Mouse (Mus musculus) liver, embryonic 16.5 days (tissue): ENCODE data around the gene Mrs2. TPM values are rescaled to one million over a fixed set of nuclear protein-coding genes. Genes with fewer than 3 reads are reported as not detected.

Experiments
- ATAC-seq: fragments of 200-750 bp; cut with Nextera tagmentation; 2 replicates; pipeline ENCODE4 v1.8.0; 2017; ENCODE audit warnings: low read depth, mild to moderate bottlenecking, moderate number of reproducible peaks, moderate library complexity
- H3K27ac ChIP-seq: fragments of 300-500 bp; sonication (generic); 2 replicates; pipeline ENCODE4 v1.5.1; 2014; ENCODE audit warnings: mild to moderate bottlenecking, low read length
- H3K27me3 ChIP-seq: fragments of 300-500 bp; sonication (generic); 2 replicates; pipeline ENCODE4 v1.6.1; 2014; ENCODE audit warnings: low read depth, low read length, mixed read lengths; ENCODE audit not compliant: control insufficient read depth, insufficient read depth
- H3K36me3 ChIP-seq: fragments of 300-500 bp; sonication (generic); 2 replicates; pipeline ENCODE4 v1.6.1; 2014; ENCODE audit warnings: mild to moderate bottlenecking; ENCODE audit not compliant: control insufficient read depth, insufficient read depth
- H3K4me1 ChIP-seq: fragments of 300-500 bp; sonication (generic); 2 replicates; pipeline ENCODE4 v1.6.1; 2014; ENCODE audit warnings: low read depth, low read length, mixed read lengths; ENCODE audit not compliant: control insufficient read depth
- H3K4me2 ChIP-seq: fragments of 300-500 bp; sonication (generic); 2 replicates; pipeline ENCODE4 v1.6.1; 2014; ENCODE audit warnings: low read depth, low read length, mixed read lengths
- H3K4me3 ChIP-seq: fragments of 300-500 bp; sonication (generic); 2 replicates; pipeline ENCODE4 v1.5.1; 2014; ENCODE audit warnings: low read depth, mild to moderate bottlenecking, low read length
- H3K9ac ChIP-seq: fragments of 300-500 bp; sonication (generic); 2 replicates; pipeline ENCODE4 v1.6.1; 2014; ENCODE audit warnings: low read depth, low read length
- H3K9me3 ChIP-seq: fragments of 300-500 bp; sonication (generic); replicated peaks from 2 replicates; pipeline ENCODE4 v1.6.1; 2016; ENCODE audit warnings: low read length; ENCODE audit not compliant: control insufficient read depth
- WGBS: fragments of 180-500 bp; shearing (Covaris S2); extraction: QIAGEN DNeasy Blood & Tissue Kit; methylation state at CpG from one replicate; pipeline ENCODE4 v1.1.7; 2014; ENCODE audit not compliant: insufficient replicate concordance; 5-methylcytosine and 5-hydroxymethylcytosine counted together
- polyA plus RNA-seq: library from polyadenylated mRNA; unstranded; fragments of >200 nt; fragmentation: Nextera tagmentation; extraction: Ambion mirVana; gene quantifications from 2 replicates; pipeline ENCODE4 v1.2.1, GENCODE M21; 2015

Mrs2 gene
- 5.7 and 6.0 TPM in 2 replicates for polyA plus RNA-seq

DNA sequence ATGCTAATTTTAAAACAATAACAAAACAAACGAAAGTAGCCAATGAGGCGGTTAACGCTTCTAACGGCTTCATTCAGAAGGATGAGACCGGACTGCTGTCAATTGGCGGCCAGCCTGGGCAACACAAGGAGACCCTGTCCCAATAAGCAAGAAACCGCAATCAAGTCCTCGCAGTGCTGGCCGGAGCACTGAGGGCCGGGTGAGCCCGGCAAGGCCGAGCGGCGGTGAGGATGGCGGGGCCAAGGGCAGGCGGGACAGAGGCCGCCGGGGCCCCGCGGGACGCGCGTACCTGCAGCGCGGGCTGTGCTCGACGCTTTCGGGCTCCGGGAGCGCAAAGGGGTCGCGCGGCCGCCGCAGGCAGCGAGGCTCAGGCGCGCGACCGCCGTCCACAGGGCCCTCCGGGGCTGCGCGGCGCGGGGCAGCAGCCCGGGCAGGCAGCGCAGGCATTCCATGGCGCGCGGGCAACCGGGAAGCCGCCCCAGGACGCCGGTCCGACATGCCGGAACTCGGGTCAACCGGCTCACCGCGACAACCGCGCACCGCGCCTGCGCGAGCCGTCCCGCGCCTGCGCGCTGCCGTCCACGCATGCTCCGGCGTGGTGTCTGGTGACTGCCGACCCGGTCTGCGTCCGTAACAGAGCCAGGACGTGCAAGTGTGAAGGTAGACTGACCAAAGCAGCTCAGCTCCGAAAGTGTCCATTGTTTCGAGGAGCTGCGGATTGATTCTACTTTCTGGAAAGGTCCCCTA lies at the start of gene Mrs2:
Gene Mrs2 (minus strand): TSS at position 587 of the 747 bp plus-strand sequence.
- under 1% methylated on average over 74 of the region's 84 CpGs for WGBS
- Histone ChIP-seq H3K27me3 (no peaks in the 10 kb centered on the region), H3K9ac (peak within 1 kb of the TSS; percentile 91), H3K9me3 (no peaks in the 10 kb centered on the region), H3K4me1 (peaks cover 11% of the 10 kb centered on the region), H3K4me3 (peak within 1 kb of the TSS; percentile 91), H3K4me2 (peak within 1 kb of the TSS; percentile 94), H3K36me3 (no peaks in the 10 kb centered on the region), H3K27ac (peak within 1 kb of the TSS; percentile 70)
- peak; percentile 92 for ATAC-seq

DNA sequence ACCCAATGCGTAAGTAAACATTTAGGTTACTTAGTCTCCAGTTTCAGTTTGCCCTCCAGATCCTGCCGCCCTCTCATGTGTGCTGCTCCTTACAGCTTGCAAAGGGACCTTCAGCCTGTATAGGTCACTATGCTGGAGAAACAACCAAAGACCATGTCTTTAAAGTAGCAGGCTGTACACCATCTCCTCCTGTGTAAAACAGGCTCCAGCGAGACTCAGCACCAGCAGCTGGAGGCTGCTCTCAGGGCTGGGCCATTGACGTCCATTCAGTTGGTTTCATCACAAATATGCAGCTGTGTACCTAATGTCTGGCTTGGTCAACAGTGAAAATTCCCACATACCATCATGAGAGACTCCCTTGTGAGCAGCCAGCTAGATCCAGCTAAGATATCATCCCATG lies 49.6 kb upstream of the Mrs2 start:
- Histone ChIP-seq H3K4me3 (no peak overlapping the region), H3K27ac (no peak overlapping the region), H3K9me3 (no peaks in the 10 kb centered on the region; the same call in 1 of the 2 replicates), H3K36me3 (no peaks in the 10 kb centered on the region), H3K9ac (no peak overlapping the region), H3K27me3 (no peaks in the 10 kb centered on the region), H3K4me1 (no peaks in the 10 kb centered on the region), H3K4me2 (no peak overlapping the region)
- no peak for ATAC-seq
- 63% methylated on average over 4 of the region's 4 CpGs for WGBS

DNA sequence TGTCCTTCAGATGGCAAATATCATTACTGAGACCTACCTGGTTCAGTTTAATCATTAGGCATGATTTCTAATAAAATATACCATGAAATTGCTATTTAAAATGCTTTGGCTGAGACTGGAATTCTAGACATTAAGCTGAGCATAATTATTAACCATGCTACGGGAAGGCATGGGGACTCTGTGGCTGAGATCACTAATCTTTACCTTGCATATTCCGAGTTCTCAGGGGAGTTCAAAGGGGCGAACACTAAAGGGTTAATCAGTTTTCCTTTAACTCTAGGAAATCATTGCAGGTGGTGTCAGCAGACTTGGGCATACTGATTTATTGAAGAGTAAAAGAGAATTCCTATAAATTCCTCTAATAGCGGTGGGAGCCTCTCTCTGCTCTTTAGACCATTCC lies 47.0 kb upstream of the Mrs2 start:
- Histone ChIP-seq H3K9me3 (no peaks in the 10 kb centered on the region; the same call in 1 of the 2 replicates), H3K27me3 (no peaks in the 10 kb centered on the region), H3K4me1 (no peaks in the 10 kb centered on the region), H3K4me3 (no peak overlapping the region), H3K36me3 (no peaks in the 10 kb centered on the region), H3K27ac (no peak overlapping the region), H3K4me2 (no peak overlapping the region), H3K9ac (no peak overlapping the region)
- ATAC-seq, result no peak
- WGBS, result 56% methylated on average over 4 of the region's 4 CpGs

DNA sequence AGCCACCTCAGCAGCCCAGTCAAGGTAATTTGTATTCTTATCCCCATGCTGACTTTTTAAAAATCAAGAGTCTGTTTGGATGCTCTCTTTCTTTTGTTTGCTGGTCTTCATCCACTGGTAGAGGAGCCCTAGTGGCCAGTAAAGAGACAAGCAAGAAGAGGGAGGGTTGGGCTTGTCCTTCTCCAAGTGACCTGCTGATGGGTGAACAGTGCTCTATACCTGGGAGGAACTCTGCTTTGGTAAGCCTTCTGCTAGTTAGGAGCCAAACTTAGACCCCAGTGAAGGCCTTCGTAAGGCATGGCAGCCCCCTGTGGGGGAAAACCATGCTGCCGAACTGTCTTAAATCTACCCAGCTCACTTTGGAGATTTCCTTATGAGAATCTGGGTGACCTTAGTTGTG lies 46.5 kb upstream of the Mrs2 start:
- no peak overlapping the region for H3K27ac ChIP-seq
- no peak overlapping the region for H3K9ac ChIP-seq
- WGBS, result 79% methylated on average over 2 of the region's 2 CpGs
- no peaks in the 10 kb centered on the region; the same call in 1 of the 2 replicates for H3K9me3 ChIP-seq
- no peak overlapping the region for H3K4me2 ChIP-seq
- H3K4me3 ChIP-seq, result no peak overlapping the region
- H3K27me3 ChIP-seq, result no peaks in the 10 kb centered on the region
- H3K4me1 ChIP-seq, result no peaks in the 10 kb centered on the region
- no peaks in the 10 kb centered on the region for H3K36me3 ChIP-seq
- no peak for ATAC-seq

DNA sequence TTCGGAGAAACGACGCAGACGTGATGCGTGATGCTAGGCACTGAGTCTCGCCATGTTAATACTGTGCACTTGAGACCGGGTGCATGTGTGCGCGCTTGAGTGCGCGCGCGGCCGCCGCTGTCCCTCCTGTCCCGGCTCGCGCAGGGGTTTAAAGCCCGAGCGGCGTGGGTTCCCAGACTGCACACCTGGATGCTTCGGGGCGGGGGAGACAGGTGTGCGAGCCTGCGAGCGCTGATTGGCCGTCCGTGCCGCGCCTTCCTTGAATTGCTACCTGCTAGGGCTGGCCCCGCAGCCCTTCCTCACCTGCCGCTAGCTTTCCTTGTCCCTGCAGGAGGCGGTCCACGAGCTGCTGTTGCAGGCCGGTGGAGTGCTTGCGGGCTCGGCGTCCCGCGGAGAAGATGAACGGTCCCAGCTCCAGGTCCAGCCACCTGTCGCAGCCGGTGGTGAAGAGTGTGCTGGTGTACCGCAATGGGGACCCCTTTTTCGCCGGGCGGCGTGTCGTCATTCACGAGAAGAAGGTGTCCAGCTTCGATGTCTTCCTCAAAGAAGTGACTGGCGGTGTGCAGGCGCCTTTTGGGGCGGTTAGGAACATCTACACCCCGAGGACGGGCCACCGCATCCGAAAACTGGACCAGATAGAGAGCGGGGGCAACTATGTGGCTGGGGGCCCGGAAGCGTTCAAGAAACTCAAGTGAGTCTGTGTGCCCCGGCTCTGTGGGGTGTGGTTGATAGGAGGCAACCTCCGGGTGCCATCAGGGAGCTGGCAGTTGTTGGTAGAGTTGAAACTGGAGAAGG lies 35.9 kb upstream of the Mrs2 start, which contains the start of gene Dcdc2a:
Gene Dcdc2a (plus strand): TSS at position 132 of the 795 bp plus-strand sequence.
- peaks cover 31% of the 10 kb centered on the region for H3K27me3 ChIP-seq
- H3K27ac ChIP-seq, result no peak within 1 kb of the TSS
- H3K4me1 ChIP-seq, result no peaks in the 10 kb centered on the region
- no peak within 1 kb of the TSS for H3K9ac ChIP-seq
- peak within 1 kb of the TSS; percentile 52 for H3K4me2 ChIP-seq
- H3K4me3 ChIP-seq, result peak within 1 kb of the TSS; percentile 49
- H3K36me3 ChIP-seq, result no peaks in the 10 kb centered on the region
- WGBS, result 5% methylated on average over 63 of the region's 63 CpGs
- no peak for ATAC-seq
- H3K9me3 ChIP-seq, result no peaks in the 10 kb centered on the region

DNA sequence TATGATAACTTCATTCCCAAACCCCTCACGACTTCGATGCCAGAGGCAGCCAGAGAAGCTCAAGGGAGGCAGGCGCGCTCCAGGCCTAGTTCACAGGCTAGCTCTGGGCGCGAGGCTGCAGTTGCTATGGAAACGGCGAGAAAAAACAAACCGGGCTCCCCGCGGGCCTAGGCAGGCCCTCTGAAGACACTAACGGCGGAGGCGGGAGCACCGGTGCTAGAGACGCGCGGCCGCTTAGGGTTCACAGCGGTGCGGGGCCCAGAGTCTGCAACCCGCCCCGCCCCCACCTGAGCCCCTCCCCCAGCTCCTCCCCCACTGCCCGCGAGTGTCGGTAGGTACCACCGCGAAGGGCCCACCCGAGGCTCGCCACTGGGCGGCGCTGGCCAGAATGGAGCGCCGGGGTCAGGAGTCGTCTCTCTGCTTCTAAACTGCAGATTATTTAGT lies 35.0 kb upstream of the Mrs2 start:
- no peak overlapping the region for H3K27ac ChIP-seq
- ATAC-seq, result peak; percentile 65
- H3K9me3 ChIP-seq, result no peaks in the 10 kb centered on the region
- H3K36me3 ChIP-seq, result no peaks in the 10 kb centered on the region
- under 1% methylated on average over 35 of the region's 35 CpGs for WGBS
- no peaks in the 10 kb centered on the region for H3K4me1 ChIP-seq
- no peak overlapping the region for H3K9ac ChIP-seq
- H3K4me2 ChIP-seq, result peak overlapping the region; percentile 52
- peaks cover 31% of the 10 kb centered on the region for H3K27me3 ChIP-seq
- H3K4me3 ChIP-seq, result peak overlapping the region; percentile 49

DNA sequence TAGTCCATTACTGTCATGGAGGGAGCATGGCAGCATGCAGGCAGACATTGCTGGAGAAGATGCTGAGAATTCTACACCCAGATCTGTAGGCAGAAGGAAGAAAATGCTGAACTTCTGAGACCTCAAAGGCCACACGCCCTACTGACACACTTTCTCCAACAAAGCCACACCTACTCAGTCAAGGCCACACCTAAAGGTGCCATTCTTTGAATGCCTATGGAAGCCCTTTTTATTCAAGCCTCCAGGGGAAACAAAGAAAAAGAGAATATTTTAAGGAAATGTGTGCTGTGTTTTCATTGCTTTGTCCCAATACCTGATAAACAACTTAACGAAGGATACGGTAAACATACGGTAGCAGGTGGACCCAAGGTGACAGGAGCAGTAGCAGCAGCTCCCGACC lies 32.5 kb upstream of the Mrs2 start:
- Histone ChIP-seq H3K4me1 (no peaks in the 10 kb centered on the region), H3K27me3 (peaks cover 31% of the 10 kb centered on the region), H3K4me2 (no peak overlapping the region), H3K9ac (no peak overlapping the region), H3K9me3 (no peaks in the 10 kb centered on the region), H3K27ac (no peak overlapping the region), H3K36me3 (no peaks in the 10 kb centered on the region), H3K4me3 (no peak overlapping the region)
- ATAC-seq, result no peak
- 70% methylated on average over 5 of the region's 5 CpGs for WGBS

DNA sequence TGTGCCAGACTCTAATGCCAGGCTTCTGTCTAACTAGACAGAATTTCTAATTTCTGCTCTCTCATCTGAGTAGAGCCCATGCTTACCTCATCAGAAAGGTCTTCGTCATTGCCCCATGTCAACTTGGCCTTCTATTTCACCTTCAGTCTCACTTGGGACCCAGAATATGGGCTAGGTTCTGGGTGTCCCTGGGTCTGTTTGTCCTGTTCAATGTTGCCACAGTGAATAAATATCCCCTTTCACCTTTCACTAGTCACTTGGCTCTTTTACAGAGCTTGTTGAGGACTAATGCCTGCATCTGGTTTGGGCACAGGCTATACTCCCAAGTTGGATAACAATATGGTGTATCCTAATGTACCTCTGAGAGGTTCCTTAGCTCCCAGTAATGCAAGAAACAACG lies 19.3 kb upstream of the Mrs2 start:
- no peak overlapping the region for H3K4me3 ChIP-seq
- no peaks in the 10 kb centered on the region for H3K27me3 ChIP-seq
- no peak overlapping the region for H3K9ac ChIP-seq
- H3K4me1 ChIP-seq, result no peaks in the 10 kb centered on the region
- H3K4me2 ChIP-seq, result no peak overlapping the region
- 43% methylated on average over 2 of the region's 2 CpGs for WGBS
- ATAC-seq, result no peak
- H3K9me3 ChIP-seq, result no peaks in the 10 kb centered on the region
- H3K36me3 ChIP-seq, result no peaks in the 10 kb centered on the region
- no peak overlapping the region for H3K27ac ChIP-seq

DNA sequence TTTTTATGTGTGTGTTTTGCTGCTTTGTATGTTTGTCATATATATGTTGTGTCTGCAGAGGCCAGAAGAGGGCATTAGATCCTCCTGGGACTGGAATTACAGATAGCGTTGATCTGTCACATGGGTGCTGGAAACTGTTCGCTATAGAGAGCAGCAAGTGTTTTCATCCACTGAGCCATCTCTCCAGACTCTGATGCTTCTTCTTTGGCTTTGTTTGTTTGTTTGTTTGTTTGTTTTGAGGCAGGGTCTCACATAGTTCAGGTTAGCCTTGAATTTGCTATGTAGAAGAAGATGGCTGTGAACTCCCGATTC lies 6.9 kb upstream of the Mrs2 start:
- no peak overlapping the region for H3K4me2 ChIP-seq
- no peaks in the 10 kb centered on the region for H3K27me3 ChIP-seq
- H3K4me3 ChIP-seq, result no peak overlapping the region
- H3K4me1 ChIP-seq, result peaks cover 3% of the 10 kb centered on the region; the same call in 1 of the 2 replicates
- 73% methylated on average over 3 of the region's 3 CpGs for WGBS
- no peak for ATAC-seq
- H3K9me3 ChIP-seq, result no peaks in the 10 kb centered on the region
- H3K9ac ChIP-seq, result no peak overlapping the region
- H3K36me3 ChIP-seq, result no peaks in the 10 kb centered on the region
- H3K27ac ChIP-seq, result no peak overlapping the region
